Mouse (Mus musculus): ENCODE measurements at regions not wholly inside any gene's neighbourhood (a gene's known extent, or its start where the extent isn't known, plus 50 kb on each side); places are given as distances from the start of the nearest gene placed in this dataset.
A peak's percentile ranks its signal among the peaks of the same experiment; 100 is the strongest.

- Histone ChIP-seq H3K4me2 (no peak overlapping the region), H3K4me3 (no peak overlapping the region), H3K27ac (ENCODE audit: poor library complexity, severe bottlenecking) (no peak overlapping the region), H3K9me3 (replicated peaks) (no peaks in the 10 kb centered on the region), H3K36me3 (no peaks in the 10 kb centered on the region), H3K4me1 (replicated peaks) (no peaks in the 10 kb centered on the region), H3K27me3 (replicated peaks) (no peaks in the 10 kb centered on the region), H3K9ac (no peak overlapping the region)
- WGBS = 80% methylated on average over 4 of the region's 4 CpGs
- ATAC-seq (ENCODE audit: insufficient number of reproducible peaks, low FRiP score) = no peak
Measured at GRCm38 (mm10) chr13:32536241-32536640, 197.7 kb upstream of the Gmds start.

GRCm38 (mm10) chr13:32535602-32536001, 197.1 kb upstream of the Gmds start:
- no peak overlapping the region for H3K27ac ChIP-seq (ENCODE audit: poor library complexity, severe bottlenecking)
- no peaks in the 10 kb centered on the region for H3K9me3 ChIP-seq (replicated peaks)
- no peaks in the 10 kb centered on the region for H3K27me3 ChIP-seq (replicated peaks)
- H3K4me2 ChIP-seq = no peak overlapping the region
- no peaks in the 10 kb centered on the region for H3K36me3 ChIP-seq
- no peak for ATAC-seq (ENCODE audit: insufficient number of reproducible peaks, low FRiP score)
- 85% methylated on average over 4 of the region's 4 CpGs for WGBS
- H3K4me1 ChIP-seq (replicated peaks) = no peaks in the 10 kb centered on the region
- no peak overlapping the region for H3K9ac ChIP-seq
- no peak overlapping the region for H3K4me3 ChIP-seq

GRCm38 (mm10) chr13:32530926-32531512, 192.5 kb upstream of the Gmds start:
- WGBS = 72% methylated on average over 3 of the region's 3 CpGs
- Histone ChIP-seq H3K9ac (no peak overlapping the region), H3K27me3 (replicated peaks) (no peaks in the 10 kb centered on the region), H3K4me3 (no peak overlapping the region), H3K4me1 (replicated peaks) (no peaks in the 10 kb centered on the region), H3K4me2 (no peak overlapping the region), H3K36me3 (no peaks in the 10 kb centered on the region), H3K27ac (ENCODE audit: poor library complexity, severe bottlenecking) (no peak overlapping the region), H3K9me3 (replicated peaks) (no peaks in the 10 kb centered on the region)
- ATAC-seq (ENCODE audit: insufficient number of reproducible peaks, low FRiP score) = no peak

- no peak overlapping the region for H3K27ac ChIP-seq (ENCODE audit: poor library complexity, severe bottlenecking)
- ATAC-seq (ENCODE audit: insufficient number of reproducible peaks, low FRiP score) = peak; percentile 45; the same call in 1 of the 2 replicates
- no peak overlapping the region for H3K9ac ChIP-seq
- H3K27me3 ChIP-seq (replicated peaks) = no peaks in the 10 kb centered on the region
- H3K9me3 ChIP-seq (replicated peaks) = no peaks in the 10 kb centered on the region
- 41% methylated on average over 16 of the region's 16 CpGs for WGBS
- H3K36me3 ChIP-seq = no peaks in the 10 kb centered on the region
- H3K4me1 ChIP-seq (replicated peaks) = peaks cover 9% of the 10 kb centered on the region
- H3K4me2 ChIP-seq = no peak overlapping the region
- H3K4me3 ChIP-seq = no peak overlapping the region
Measured at GRCm38 (mm10) chr13:32518611-32519344, 180.2 kb upstream of the Gmds start.

GRCm38 (mm10) chr13:32517514-32517913, 179.0 kb upstream of the Gmds start:
- Histone ChIP-seq H3K27me3 (replicated peaks) (no peaks in the 10 kb centered on the region), H3K9ac (no peak overlapping the region), H3K4me1 (replicated peaks) (peaks cover 12% of the 10 kb centered on the region), H3K4me3 (no peak overlapping the region), H3K9me3 (replicated peaks) (no peaks in the 10 kb centered on the region), H3K4me2 (no peak overlapping the region), H3K36me3 (no peaks in the 10 kb centered on the region), H3K27ac (ENCODE audit: poor library complexity, severe bottlenecking) (no peak overlapping the region)
- 64% methylated on average over 8 of the region's 8 CpGs for WGBS
- ATAC-seq (ENCODE audit: insufficient number of reproducible peaks, low FRiP score) = no peak

- Histone ChIP-seq H3K4me1 (replicated peaks) (peaks cover 12% of the 10 kb centered on the region), H3K9ac (no peak overlapping the region), H3K9me3 (replicated peaks) (no peaks in the 10 kb centered on the region), H3K4me2 (no peak overlapping the region), H3K27me3 (replicated peaks) (no peaks in the 10 kb centered on the region), H3K27ac (ENCODE audit: poor library complexity, severe bottlenecking) (no peak overlapping the region), H3K36me3 (no peaks in the 10 kb centered on the region), H3K4me3 (no peak overlapping the region)
- 47% methylated on average over 5 of the region's 5 CpGs for WGBS
- ATAC-seq (ENCODE audit: insufficient number of reproducible peaks, low FRiP score) = no peak
Measured at GRCm38 (mm10) chr13:32509231-32510023, 170.9 kb upstream of the Gmds start.

GRCm38 (mm10) chr13:32508447-32508846, 169.9 kb upstream of the Gmds start:
- no peaks in the 10 kb centered on the region for H3K9me3 ChIP-seq (replicated peaks)
- no peak overlapping the region for H3K9ac ChIP-seq
- H3K4me3 ChIP-seq = no peak overlapping the region
- no peak overlapping the region for H3K4me2 ChIP-seq
- no peak for ATAC-seq (ENCODE audit: insufficient number of reproducible peaks, low FRiP score)
- no peaks in the 10 kb centered on the region for H3K36me3 ChIP-seq
- no peak overlapping the region for H3K27ac ChIP-seq (ENCODE audit: poor library complexity, severe bottlenecking)
- 77% methylated on average over 3 of the region's 3 CpGs for WGBS
- no peaks in the 10 kb centered on the region for H3K27me3 ChIP-seq (replicated peaks)
- peaks cover 12% of the 10 kb centered on the region for H3K4me1 ChIP-seq (replicated peaks)

GRCm38 (mm10) chr13:32507825-32508224, 169.3 kb upstream of the Gmds start:
- Histone ChIP-seq H3K36me3 (no peaks in the 10 kb centered on the region), H3K9me3 (replicated peaks) (no peaks in the 10 kb centered on the region), H3K4me2 (no peak overlapping the region), H3K4me3 (no peak overlapping the region), H3K27ac (ENCODE audit: poor library complexity, severe bottlenecking) (no peak overlapping the region), H3K4me1 (replicated peaks) (peaks cover 10% of the 10 kb centered on the region), H3K9ac (no peak overlapping the region), H3K27me3 (replicated peaks) (no peaks in the 10 kb centered on the region)
- WGBS = 79% methylated on average over 2 of the region's 2 CpGs
- no peak for ATAC-seq (ENCODE audit: insufficient number of reproducible peaks, low FRiP score)

GRCm38 (mm10) chr13:32498205-32498790, 159.8 kb upstream of the Gmds start:
- no peaks in the 10 kb centered on the region for H3K36me3 ChIP-seq
- H3K27me3 ChIP-seq (replicated peaks) = peaks cover 10% of the 10 kb centered on the region; the same call in 1 of the 2 replicates
- peaks cover 17% of the 10 kb centered on the region for H3K4me1 ChIP-seq (replicated peaks)
- no peak overlapping the region for H3K4me3 ChIP-seq
- ATAC-seq (ENCODE audit: insufficient number of reproducible peaks, low FRiP score) = no peak
- H3K27ac ChIP-seq (ENCODE audit: poor library complexity, severe bottlenecking) = no peak overlapping the region
- H3K4me2 ChIP-seq = no peak overlapping the region
- H3K9me3 ChIP-seq (replicated peaks) = no peaks in the 10 kb centered on the region
- 36% methylated on average over 8 of the region's 8 CpGs for WGBS
- no peak overlapping the region for H3K9ac ChIP-seq

- Histone ChIP-seq H3K4me3 (no peak overlapping the region), H3K27me3 (replicated peaks) (peaks cover 10% of the 10 kb centered on the region; the same call in 1 of the 2 replicates), H3K4me2 (no peak overlapping the region), H3K27ac (ENCODE audit: poor library complexity, severe bottlenecking) (no peak overlapping the region), H3K9ac (no peak overlapping the region), H3K36me3 (no peaks in the 10 kb centered on the region), H3K4me1 (replicated peaks) (peaks cover 17% of the 10 kb centered on the region), H3K9me3 (replicated peaks) (no peaks in the 10 kb centered on the region)
- WGBS = 68% methylated on average over 2 of the region's 2 CpGs
- ATAC-seq (ENCODE audit: insufficient number of reproducible peaks, low FRiP score) = no peak
Measured at GRCm38 (mm10) chr13:32496263-32496662, 157.7 kb upstream of the Gmds start.

- H3K4me3 ChIP-seq = no peak overlapping the region
- H3K36me3 ChIP-seq = no peaks in the 10 kb centered on the region
- no peaks in the 10 kb centered on the region for H3K9me3 ChIP-seq (replicated peaks)
- peaks cover 10% of the 10 kb centered on the region; the same call in 1 of the 2 replicates for H3K27me3 ChIP-seq (replicated peaks)
- whole genome bisulfite sequencing = 67% methylated on average over 6 of the region's 6 CpGs
- H3K4me2 ChIP-seq = no peak overlapping the region
- H3K27ac ChIP-seq (ENCODE audit: poor library complexity, severe bottlenecking) = no peak overlapping the region
- no peak for ATAC-seq (ENCODE audit: insufficient number of reproducible peaks, low FRiP score)
- peaks cover 17% of the 10 kb centered on the region for H3K4me1 ChIP-seq (replicated peaks)
- H3K9ac ChIP-seq = no peak overlapping the region
Measured at GRCm38 (mm10) chr13:32495063-32495462, 156.5 kb upstream of the Gmds start.

Data from heart, embryonic 12.5 days (tissue).